Mouse (Mus musculus) neutrophil, adult 5-6 weeks (primary cell): Measurements from ENCODE around the gene Efhc1. TPM values are rescaled to one million over a fixed set of nuclear protein-coding genes. Genes with fewer than 3 reads are reported as not detected.

Source experiments
- ATAC-seq: fragments of 151-379, 151-347 bp; 2 replicates; pipeline ENCODE4 v1.8.0; 2017; ENCODE audit warnings: mild to moderate bottlenecking, moderate TSS enrichment; ENCODE audit not compliant: insufficient number of reproducible peaks, poor library complexity, low FRiP score, severe bottlenecking; ENCODE audit errors: extremely low read depth
- total RNA-seq: library from RNA; stranded (forward); fragments of 200-1000 nt; gene quantifications from 2 replicates; pipeline ENCODE4 v1.2.3, GENCODE M21; 2017

The Efhc1 gene
- total RNA-seq, 1 experiment from 2014 or later, result 0.47 TPM

GRCm38 (mm10) chr1:21040173-21040572 is 88.7 kb downstream of the Efhc1 start:
- ATAC-seq, result peak; percentile 66

Other genes with a start within 250 kb of the Efhc1 start
- gene Il17a, start 220.7 kb upstream of the Efhc1 start, total RNA-seq, result 0.35 TPM in 1 of 2 replicates, not detected in the other
- 0.61 TPM in 1 of 2 replicates, not detected in the other for gene Il17f, start 161.0 kb upstream of the Efhc1 start, total RNA-seq
- 20.5 and 27.9 TPM in 2 replicates for gene Mcm3, start 131.3 kb upstream of the Efhc1 start, total RNA-seq
- gene Paqr8, start 61.0 kb upstream of the Efhc1 start, total RNA-seq, result 1.6 and 1.7 TPM in 2 replicates
- 3.3 and 4.9 TPM in 2 replicates for gene Tram2, start 127.6 kb downstream of the Efhc1 start, total RNA-seq